Mouse (Mus musculus) heart, adult 8-10 months (tissue): Measurements from ENCODE around the gene Hist1h2bp. TPM values are rescaled to one million over a fixed set of nuclear protein-coding genes. Genes with fewer than 3 reads are reported as not detected.
"Not testable (repeated sequence)": the region's sequence is repeated elsewhere in the genome, so short reads cannot be mapped to it uniquely, and the experiment has no call there.

Experiments used
- DNase-seq: peaks from one replicate; pipeline ENCODE4 v3.0.0; 2022; ENCODE audit warnings: low spot score
- total RNA-seq, 4 experiments: library from RNA; stranded (reverse); gene quantifications; 2 replicates each; pipeline ENCODE4 v1.2.4; 2022

Hist1h2bp gene
- total RNA-seq, 4 experiments from 2014 or later = 0.81 to 6.2 (median 1.3) TPM

DNA sequence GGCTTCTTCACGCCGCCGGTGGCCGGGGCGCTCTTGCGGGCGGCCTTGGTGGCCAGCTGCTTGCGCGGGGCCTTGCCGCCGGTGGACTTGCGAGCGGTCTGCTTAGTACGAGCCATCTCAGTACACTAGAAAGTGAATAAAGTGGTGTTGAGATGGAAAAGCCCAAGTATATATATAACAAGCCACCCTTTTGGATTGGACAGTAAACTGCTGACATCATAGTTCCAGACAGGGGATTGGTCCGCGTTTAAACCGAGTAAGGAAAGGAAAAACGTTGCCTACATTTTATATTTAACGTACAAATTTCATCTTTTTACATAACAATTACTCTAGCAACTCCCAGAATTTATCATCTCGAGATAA, 4.0 kb upstream of the Hist1h2bp start, which contains the start of gene Hist1h3i:
Gene Hist1h3i (minus strand): TSS at position 116 of the 363 bp plus-strand sequence.
- DNase-seq = peak; percentile 84

DNA sequence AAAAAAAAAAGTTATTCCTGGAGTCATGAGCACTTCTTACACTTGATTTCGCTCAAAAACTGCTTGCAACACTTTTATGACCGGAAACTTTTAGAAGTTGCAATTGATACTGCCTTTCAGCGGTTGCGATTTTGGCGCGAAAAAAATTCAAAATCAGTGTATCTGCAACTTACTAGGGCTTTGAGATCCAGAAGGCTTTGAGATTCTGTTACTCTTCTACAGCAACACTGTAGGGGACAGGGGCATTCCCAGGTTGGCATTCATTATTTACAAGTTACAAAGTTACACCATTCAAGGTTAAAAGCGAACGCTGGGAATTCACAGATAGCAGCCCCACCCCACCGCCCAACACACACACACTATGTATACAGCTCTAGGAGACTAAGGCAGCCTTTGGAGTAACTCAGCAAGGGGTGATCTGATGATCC, 3.5 kb upstream of the Hist1h2bp start:
- DNase-seq = no peak

- no peak for DNase-seq
Measured at GRCm38 (mm10) chr13:21784311-21784710, 3.0 kb upstream of the Hist1h2bp start.

- no peak for DNase-seq
Measured at GRCm38 (mm10) chr13:21786189-21786898, 917 bp upstream of the Hist1h2bp start.

DNA sequence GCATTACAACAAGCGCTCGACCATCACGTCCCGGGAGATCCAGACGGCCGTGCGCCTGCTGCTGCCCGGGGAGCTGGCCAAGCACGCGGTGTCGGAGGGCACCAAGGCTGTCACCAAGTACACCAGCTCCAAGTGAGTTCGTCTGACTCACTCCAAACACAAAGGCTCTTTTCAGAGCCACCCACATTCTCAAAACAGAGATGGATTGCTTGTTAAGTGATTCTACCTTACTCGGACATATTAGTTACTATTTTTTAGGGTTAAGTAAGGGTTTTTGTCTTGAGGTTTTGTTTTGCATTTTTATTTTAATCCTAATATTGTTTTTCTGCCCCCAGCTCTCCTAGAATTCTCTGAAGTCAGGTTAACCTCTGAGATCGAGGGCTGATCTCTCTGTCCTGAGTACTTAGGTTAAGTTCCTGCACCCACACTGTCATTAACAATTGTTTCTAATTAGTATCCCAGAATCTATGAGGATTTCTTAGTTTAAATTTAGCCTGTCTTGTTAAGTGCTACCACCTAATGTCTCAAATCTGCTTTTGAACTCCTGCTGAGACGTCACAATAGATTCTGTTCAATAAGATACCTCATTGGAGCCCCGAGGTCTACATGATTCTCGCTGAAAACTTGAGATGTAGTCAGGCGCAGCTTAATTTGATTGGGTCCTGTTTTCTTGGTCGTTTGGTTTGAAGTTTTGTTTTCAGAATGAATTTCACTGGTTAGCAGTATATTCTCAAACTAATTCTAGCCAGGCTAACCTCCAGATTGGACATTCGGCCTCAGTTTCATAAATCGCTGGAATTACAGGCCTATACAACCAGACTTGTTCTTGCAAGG, 716 bp downstream of the Hist1h2bp start:
- no peak for DNase-seq

DNA sequence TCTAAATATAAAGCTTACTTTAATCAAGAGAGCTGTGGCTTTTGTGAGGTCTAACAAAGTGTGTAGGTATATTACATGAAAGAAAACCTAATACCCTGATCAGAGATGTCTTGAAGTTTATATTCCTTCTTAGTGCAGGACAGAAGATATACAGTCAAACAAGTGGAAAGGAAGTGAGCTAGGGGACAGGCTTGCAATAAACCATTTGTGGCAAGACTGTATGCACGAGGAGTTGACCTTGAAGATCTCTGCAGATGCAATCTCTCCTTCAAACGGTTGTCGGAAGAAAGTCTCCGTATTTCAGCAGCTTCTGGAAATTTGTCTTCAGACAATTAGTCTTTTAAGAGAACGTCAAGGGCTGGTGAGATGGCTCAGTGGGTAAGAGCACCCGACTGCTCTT, 2.7 kb downstream of the Hist1h2bp start:
- no peak for DNase-seq

DNA sequence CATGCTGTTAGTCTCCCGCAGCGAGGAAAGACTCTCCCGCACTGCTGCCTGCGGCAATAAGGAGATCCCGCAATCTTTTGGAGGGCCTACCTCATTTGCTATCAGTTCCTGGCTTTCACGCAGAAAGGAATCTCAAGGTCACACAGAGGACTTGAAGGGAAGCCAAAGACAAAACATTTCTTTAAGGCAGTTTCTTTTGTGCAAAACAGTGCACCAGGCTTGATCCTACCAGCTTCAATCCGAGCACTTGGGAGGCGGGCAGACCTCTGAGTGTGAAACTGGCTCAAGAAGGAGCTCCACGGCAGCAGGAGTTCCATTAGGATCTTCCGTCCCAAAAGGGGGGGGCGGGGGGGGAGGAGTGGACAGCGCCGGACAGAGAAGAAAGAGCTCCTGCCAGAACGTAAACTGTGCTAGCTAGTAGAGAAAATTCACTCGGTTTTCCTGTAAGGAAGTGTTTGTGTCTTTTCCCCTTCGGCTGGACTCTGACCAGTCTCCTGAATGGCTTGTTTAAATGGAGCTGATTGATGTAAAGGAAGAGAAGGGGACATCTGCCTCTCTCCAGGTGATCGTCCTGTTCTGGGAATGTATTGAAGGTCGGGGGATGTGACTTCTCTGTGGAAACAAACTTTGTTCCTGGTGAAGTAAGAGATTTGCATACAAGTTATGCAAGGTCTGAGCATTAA, 3.5 kb downstream of the Hist1h2bp start:
- DNase-seq = no peak

GRCm38 (mm10) chr13:21795584-21795983, 8.3 kb downstream of the Hist1h2bp start:
- DNase-seq = no peak

GRCm38 (mm10) chr13:21797163-21797562, 9.9 kb downstream of the Hist1h2bp start:
- not testable (repeated sequence) for DNase-seq

- DNase-seq = not testable (repeated sequence)
Measured at GRCm38 (mm10) chr13:21803058-21803457, 15.8 kb downstream of the Hist1h2bp start.

DNA sequence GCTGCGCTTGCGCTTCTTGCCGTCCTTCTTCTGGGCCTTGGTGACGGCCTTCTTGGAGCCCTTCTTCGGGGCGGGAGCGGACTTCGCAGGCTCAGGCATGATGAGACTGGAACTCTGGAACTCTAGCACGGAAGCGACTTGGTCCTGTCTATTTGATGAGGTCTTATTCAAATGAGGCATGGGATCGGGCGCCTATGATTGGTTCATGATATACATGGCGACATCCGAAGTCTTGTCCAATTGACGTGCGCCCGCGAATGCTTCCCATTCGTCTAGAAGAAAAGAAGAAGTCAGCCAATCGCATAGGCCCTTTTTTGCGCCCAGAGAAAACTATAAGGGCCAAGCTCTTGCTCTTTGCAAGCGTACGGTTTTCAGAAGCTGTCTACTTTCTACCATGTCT, 22.8 kb downstream of the Hist1h2bp start, which contains the start of the genes Hist1h2bq and Hist1h2ao:
Gene Hist1h2bq (minus strand): TSS at position 125 of the 400 bp plus-strand sequence.
Gene Hist1h2ao (plus strand): TSS at position 393 of the 400 bp plus-strand sequence.
- not testable (repeated sequence) for DNase-seq

- not testable (repeated sequence) for DNase-seq
Measured at GRCm38 (mm10) chr13:21811074-21811473, 23.8 kb downstream of the Hist1h2bp start.

DNA sequence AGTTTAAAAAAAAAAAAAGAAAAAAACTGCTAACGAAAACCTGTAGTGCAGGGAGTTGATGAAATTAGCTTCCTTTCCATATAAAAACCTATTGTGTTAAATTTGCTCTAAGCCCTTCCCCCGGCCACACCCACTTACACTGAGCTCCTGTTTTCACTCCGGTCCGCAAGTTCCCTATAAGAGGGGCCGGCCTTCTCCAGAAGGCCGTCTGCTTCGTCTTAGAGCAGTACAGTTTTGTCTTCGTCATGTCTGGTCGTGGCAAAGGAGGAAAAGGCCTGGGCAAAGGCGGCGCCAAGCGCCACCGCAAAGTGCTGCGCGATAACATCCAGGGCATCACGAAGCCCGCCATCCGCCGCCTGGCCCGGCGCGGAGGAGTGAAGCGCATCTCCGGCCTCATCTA, 24.3 kb downstream of the Hist1h2bp start, which contains the start of gene Hist1h4m:
Gene Hist1h4m (plus strand): TSS at position 208 of the 400 bp plus-strand sequence.
- peak; percentile 61 for DNase-seq

- not testable (repeated sequence) for DNase-seq
Measured at GRCm38 (mm10) chr13:21812092-21812491, 24.8 kb downstream of the Hist1h2bp start.

- not testable (repeated sequence) for DNase-seq
Measured at GRCm38 (mm10) chr13:21820082-21820890, 33.0 kb downstream of the Hist1h2bp start.

DNA sequence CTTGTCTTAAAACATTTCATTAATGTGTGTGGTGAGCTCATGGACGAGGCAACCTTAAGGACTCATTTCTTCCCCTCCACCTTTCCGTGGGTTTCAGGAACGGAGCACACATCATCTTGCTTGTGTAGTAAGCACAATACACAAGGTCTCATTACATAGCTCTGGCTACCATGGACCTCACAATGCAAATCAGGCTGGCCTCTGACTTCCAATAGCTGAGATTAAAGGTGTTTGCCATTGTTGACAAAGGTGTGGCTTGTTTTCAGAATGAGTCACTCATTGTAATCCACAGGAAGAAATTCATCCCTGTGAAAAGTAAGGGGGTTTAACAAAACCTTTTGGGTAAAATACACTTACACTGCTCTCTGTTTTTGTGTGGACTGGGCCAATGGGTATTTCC, 41.2 kb downstream of the Hist1h2bp start:
- no peak for DNase-seq

DNA sequence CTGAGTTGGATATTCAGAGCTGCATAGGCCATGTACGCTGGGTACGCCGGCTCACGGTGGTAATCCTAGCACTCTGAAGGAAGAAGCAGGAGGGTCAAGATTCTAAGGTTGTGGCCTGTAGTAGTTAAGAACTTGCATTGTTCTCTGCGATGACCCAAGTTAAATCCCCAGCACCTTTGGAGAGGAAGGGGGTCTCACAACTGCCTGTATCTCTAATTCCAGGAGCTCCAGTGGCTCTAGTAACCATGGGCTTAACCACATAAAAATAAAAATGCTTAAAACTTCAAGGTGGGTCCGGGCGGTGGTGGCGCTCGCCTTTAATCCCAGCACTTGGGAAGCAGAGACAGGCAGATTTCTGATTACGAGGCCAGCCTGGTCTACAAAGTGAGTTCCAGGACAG, 43.1 kb downstream of the Hist1h2bp start:
- no peak for DNase-seq

GRCm38 (mm10) chr13:21831418-21832394, 44.4 kb downstream of the Hist1h2bp start, which contains the start of gene Hist1h4n:
TSS of gene Hist1h4n (minus strand) at chr13:21832196.
- peak; percentile 41 for DNase-seq

DNA sequence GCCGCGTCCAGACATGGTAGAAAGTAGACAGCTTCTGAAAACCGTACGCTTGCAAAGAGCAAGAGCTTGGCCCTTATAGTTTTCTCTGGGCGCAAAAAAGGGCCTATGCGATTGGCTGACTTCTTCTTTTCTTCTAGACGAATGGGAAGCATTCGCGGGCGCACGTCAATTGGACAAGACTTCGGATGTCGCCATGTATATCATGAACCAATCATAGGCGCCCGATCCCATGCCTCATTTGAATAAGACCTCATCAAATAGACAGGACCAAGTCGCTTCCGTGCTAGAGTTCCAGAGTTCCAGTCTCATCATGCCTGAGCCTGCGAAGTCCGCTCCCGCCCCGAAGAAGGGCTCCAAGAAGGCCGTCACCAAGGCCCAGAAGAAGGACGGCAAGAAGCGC, 46.2 kb downstream of the Hist1h2bp start, which contains the start of the genes Hist1h2ap and Hist1h2br:
Gene Hist1h2ap (minus strand): TSS at position 47 of the 400 bp plus-strand sequence.
Gene Hist1h2br (plus strand): TSS at position 283 of the 400 bp plus-strand sequence.
- DNase-seq = not testable (repeated sequence)
